Mouse (Mus musculus): ENCODE measurements around the gene Pla2g2e. TPM values are rescaled to one million over a fixed set of nuclear protein-coding genes. Genes with fewer than 3 reads are reported as not detected.

Pla2g2e gene
- polyA plus RNA-seq, 1 experiment from 2014 or later, result not detected

- Histone ChIP-seq H3K4me1 (replicated peaks; ENCODE audit: control insufficient read depth, insufficient read depth, low read length) (no peaks in the 10 kb centered on the region), H3K9me3 (ENCODE audit: control insufficient read depth, low read length) (no peaks in the 10 kb centered on the region), H3K9ac (ENCODE audit: low read depth, low read length) (no peak overlapping the region), H3K27ac (ENCODE audit: low read depth, low read length) (no peak overlapping the region), H3K36me3 (ENCODE audit: control insufficient read depth, insufficient read depth, low read length) (no peaks in the 10 kb centered on the region), H3K4me2 (no peak overlapping the region), H3K4me3 (ENCODE audit: low read depth, low read length) (no peak overlapping the region), H3K27me3 (replicated peaks; ENCODE audit: control insufficient read depth, insufficient read depth, low read length) (no peaks in the 10 kb centered on the region; the same call in 1 of the 2 replicates)
- ATAC-seq (replicated peaks; ENCODE audit: low FRiP score) (no peak), DNase-seq (ENCODE audit: low spot score) (no peak)
- WGBS, result 68% methylated on average over 15 of the region's 15 CpGs
Measured at GRCm38 (mm10) chr4:138858446-138858845, 19.3 kb upstream of the Pla2g2e start.

DNA sequence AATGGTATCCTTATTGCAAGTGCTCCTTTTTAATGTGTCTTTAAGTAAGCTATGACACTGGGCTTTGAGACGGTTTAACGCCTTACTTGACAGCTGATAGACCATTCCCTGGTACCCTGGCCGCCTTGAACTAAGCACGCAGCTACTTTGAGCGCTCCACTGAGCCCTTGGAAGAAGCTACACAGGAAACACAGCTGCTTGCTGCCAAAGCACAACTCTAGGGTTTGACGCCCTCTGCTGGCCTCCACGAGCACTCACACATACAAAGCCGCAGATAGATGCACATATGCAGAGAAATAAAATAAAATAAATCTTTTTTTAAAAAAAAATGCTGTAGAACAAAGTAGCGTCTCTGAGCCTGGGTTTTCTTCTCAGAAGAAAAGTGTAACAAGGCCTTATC lies 18.5 kb upstream of the Pla2g2e start:
- Histone ChIP-seq H3K4me1 (replicated peaks; ENCODE audit: control insufficient read depth, insufficient read depth, low read length) (no peaks in the 10 kb centered on the region), H3K4me3 (ENCODE audit: low read depth, low read length) (no peak overlapping the region), H3K9me3 (ENCODE audit: control insufficient read depth, low read length) (no peaks in the 10 kb centered on the region), H3K4me2 (peak overlapping the region; percentile 51), H3K27ac (ENCODE audit: low read depth, low read length) (no peak overlapping the region), H3K27me3 (replicated peaks; ENCODE audit: control insufficient read depth, insufficient read depth, low read length) (no peaks in the 10 kb centered on the region; the same call in 1 of the 2 replicates), H3K36me3 (ENCODE audit: control insufficient read depth, insufficient read depth, low read length) (no peaks in the 10 kb centered on the region), H3K9ac (ENCODE audit: low read depth, low read length) (no peak overlapping the region)
- DNase-seq (ENCODE audit: low spot score) (no peak), ATAC-seq (replicated peaks; ENCODE audit: low FRiP score) (peak; percentile 20; the same call in 1 of the 2 replicates)
- whole genome bisulfite sequencing, result 13% methylated on average over 9 of the region's 9 CpGs

GRCm38 (mm10) chr4:138859728-138860127 lies 18.0 kb upstream of the Pla2g2e start:
- no peak; the same call in 1 of the 2 replicates for ATAC-seq (replicated peaks; ENCODE audit: low FRiP score)
- Histone ChIP-seq H3K9ac (ENCODE audit: low read depth, low read length) (no peak overlapping the region), H3K36me3 (ENCODE audit: control insufficient read depth, insufficient read depth, low read length) (no peaks in the 10 kb centered on the region), H3K9me3 (ENCODE audit: control insufficient read depth, low read length) (no peaks in the 10 kb centered on the region), H3K4me3 (ENCODE audit: low read depth, low read length) (no peak overlapping the region), H3K27me3 (replicated peaks; ENCODE audit: control insufficient read depth, insufficient read depth, low read length) (no peaks in the 10 kb centered on the region; the same call in none of the 2 replicates), H3K27ac (ENCODE audit: low read depth, low read length) (no peak overlapping the region), H3K4me1 (replicated peaks; ENCODE audit: control insufficient read depth, insufficient read depth, low read length) (no peaks in the 10 kb centered on the region), H3K4me2 (peak overlapping the region; percentile 51)
- 7% methylated on average over 13 of the region's 13 CpGs for WGBS
- peak; percentile 76 for DNase-seq (ENCODE audit: low spot score)

DNA sequence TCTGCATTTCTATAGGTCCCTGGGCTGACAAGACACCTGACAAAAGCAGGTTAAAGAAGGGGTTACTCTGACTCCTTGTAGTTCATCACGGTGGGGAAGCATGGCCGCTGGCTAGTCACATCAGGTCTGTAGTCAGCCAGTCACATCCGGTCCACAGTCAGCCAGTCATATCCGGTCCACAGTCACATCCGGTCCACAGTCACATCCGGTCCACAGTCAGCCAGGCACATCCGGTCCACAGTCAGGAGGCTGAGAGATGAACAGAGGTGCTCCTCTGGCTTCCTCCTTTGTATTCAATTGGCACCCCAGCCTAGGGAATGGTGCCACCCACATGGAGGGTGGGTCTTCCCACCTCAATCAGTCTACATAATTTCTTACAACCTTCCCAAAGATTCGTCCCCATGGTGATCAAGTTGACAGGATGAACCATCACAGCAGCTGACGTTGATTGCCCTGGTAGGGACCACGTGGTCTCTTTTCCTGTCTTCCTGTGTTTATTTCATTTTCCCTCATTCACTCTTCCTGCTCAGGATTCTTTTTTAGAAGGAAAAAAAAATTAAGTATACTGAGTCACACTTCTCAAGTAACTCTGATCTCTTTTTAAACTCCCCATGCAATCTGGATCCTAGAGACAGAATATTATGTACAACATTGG lies 14.3 kb upstream of the Pla2g2e start, which contains the start of gene Pla2g5:
TSS of gene Pla2g5 (minus strand) at position 139 of the 655 bp plus-strand sequence.
- no peak within 1 kb of the TSS for H3K4me2 ChIP-seq
- no peaks in the 10 kb centered on the region; the same call in none of the 2 replicates for H3K27me3 ChIP-seq (replicated peaks; ENCODE audit: control insufficient read depth, insufficient read depth, low read length)
- ATAC-seq (replicated peaks; ENCODE audit: low FRiP score), result no peak
- 64% methylated on average over 10 of the region's 10 CpGs for WGBS
- no peak for DNase-seq (ENCODE audit: low spot score)
- H3K36me3 ChIP-seq (ENCODE audit: control insufficient read depth, insufficient read depth, low read length), result no peaks in the 10 kb centered on the region
- H3K4me1 ChIP-seq (replicated peaks; ENCODE audit: control insufficient read depth, insufficient read depth, low read length), result no peaks in the 10 kb centered on the region
- H3K4me3 ChIP-seq (ENCODE audit: low read depth, low read length), result no peak within 1 kb of the TSS
- no peak within 1 kb of the TSS for H3K27ac ChIP-seq (ENCODE audit: low read depth, low read length)
- no peaks in the 10 kb centered on the region for H3K9me3 ChIP-seq (ENCODE audit: control insufficient read depth, low read length)
- no peak within 1 kb of the TSS for H3K9ac ChIP-seq (ENCODE audit: low read depth, low read length)

DNA sequence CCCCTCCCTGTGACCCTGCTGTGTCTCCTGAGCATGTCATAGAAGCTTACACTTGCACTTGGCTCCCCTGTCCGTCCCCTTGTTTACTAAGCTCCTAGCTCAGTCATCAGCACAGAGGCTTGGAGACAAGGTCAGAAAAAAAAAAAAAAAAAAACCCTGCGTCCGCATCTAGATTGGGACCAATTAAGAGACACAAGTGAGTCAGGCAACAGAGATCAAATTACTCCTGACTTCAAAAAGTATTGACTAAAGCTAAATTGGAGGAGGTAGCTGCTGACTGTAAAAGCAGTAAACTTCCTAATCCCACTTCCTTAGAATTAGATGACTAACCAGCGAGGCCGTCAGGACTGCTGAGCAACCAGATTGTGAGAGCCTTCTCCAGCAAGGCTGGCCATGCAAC lies 12.7 kb upstream of the Pla2g2e start:
- Histone ChIP-seq H3K36me3 (ENCODE audit: control insufficient read depth, insufficient read depth, low read length) (no peaks in the 10 kb centered on the region), H3K4me3 (ENCODE audit: low read depth, low read length) (no peak overlapping the region), H3K27ac (ENCODE audit: low read depth, low read length) (no peak overlapping the region), H3K9ac (ENCODE audit: low read depth, low read length) (no peak overlapping the region), H3K27me3 (replicated peaks; ENCODE audit: control insufficient read depth, insufficient read depth, low read length) (no peaks in the 10 kb centered on the region; the same call in 1 of the 2 replicates), H3K9me3 (ENCODE audit: control insufficient read depth, low read length) (no peaks in the 10 kb centered on the region), H3K4me1 (replicated peaks; ENCODE audit: control insufficient read depth, insufficient read depth, low read length) (no peaks in the 10 kb centered on the region), H3K4me2 (no peak overlapping the region)
- DNase-seq (ENCODE audit: low spot score) (no peak), ATAC-seq (replicated peaks; ENCODE audit: low FRiP score) (no peak)
- 37% methylated on average over 5 of the region's 5 CpGs for WGBS

DNA sequence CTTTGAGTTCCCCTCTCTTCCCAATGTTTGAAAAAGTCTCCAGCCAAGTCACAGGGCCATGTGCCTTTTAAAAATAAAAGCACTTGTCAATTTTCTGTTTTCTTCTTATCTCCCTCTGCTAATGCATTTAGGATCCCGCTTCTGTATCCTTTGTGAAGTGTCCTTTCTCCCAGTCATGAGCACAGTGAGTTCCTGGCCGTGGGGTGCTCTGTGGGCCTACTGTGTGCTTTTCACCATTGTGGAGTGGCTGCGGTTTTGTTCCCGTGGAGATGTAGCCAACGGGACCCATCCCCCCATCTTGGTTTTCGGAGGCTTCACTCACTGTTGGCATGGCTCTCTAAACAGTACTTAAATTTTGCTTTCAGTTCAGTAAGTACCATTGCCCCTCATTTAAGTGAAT lies 11.8 kb upstream of the Pla2g2e start:
- no peaks in the 10 kb centered on the region for H3K36me3 ChIP-seq (ENCODE audit: control insufficient read depth, insufficient read depth, low read length)
- no peak for DNase-seq (ENCODE audit: low spot score)
- no peaks in the 10 kb centered on the region for H3K9me3 ChIP-seq (ENCODE audit: control insufficient read depth, low read length)
- H3K27ac ChIP-seq (ENCODE audit: low read depth, low read length), result no peak overlapping the region
- 65% methylated on average over 6 of the region's 6 CpGs for WGBS
- no peak for ATAC-seq (replicated peaks; ENCODE audit: low FRiP score)
- no peaks in the 10 kb centered on the region for H3K4me1 ChIP-seq (replicated peaks; ENCODE audit: control insufficient read depth, insufficient read depth, low read length)
- H3K4me3 ChIP-seq (ENCODE audit: low read depth, low read length), result no peak overlapping the region
- H3K4me2 ChIP-seq, result no peak overlapping the region
- no peaks in the 10 kb centered on the region; the same call in 1 of the 2 replicates for H3K27me3 ChIP-seq (replicated peaks; ENCODE audit: control insufficient read depth, insufficient read depth, low read length)
- no peak overlapping the region for H3K9ac ChIP-seq (ENCODE audit: low read depth, low read length)

GRCm38 (mm10) chr4:138866413-138866812 lies 11.3 kb upstream of the Pla2g2e start:
- Histone ChIP-seq H3K9ac (ENCODE audit: low read depth, low read length) (no peak overlapping the region), H3K4me3 (ENCODE audit: low read depth, low read length) (no peak overlapping the region), H3K27me3 (replicated peaks; ENCODE audit: control insufficient read depth, insufficient read depth, low read length) (no peaks in the 10 kb centered on the region; the same call in 1 of the 2 replicates), H3K9me3 (ENCODE audit: control insufficient read depth, low read length) (no peaks in the 10 kb centered on the region), H3K4me2 (no peak overlapping the region), H3K36me3 (ENCODE audit: control insufficient read depth, insufficient read depth, low read length) (no peaks in the 10 kb centered on the region), H3K4me1 (replicated peaks; ENCODE audit: control insufficient read depth, insufficient read depth, low read length) (no peaks in the 10 kb centered on the region), H3K27ac (ENCODE audit: low read depth, low read length) (no peak overlapping the region)
- DNase-seq (ENCODE audit: low spot score), result peak; percentile 55
- ATAC-seq (replicated peaks; ENCODE audit: low FRiP score), result no peak
- 15% methylated on average over 7 of the region's 7 CpGs for WGBS

- H3K9me3 ChIP-seq (ENCODE audit: control insufficient read depth, low read length), result no peaks in the 10 kb centered on the region
- H3K27me3 ChIP-seq (replicated peaks; ENCODE audit: control insufficient read depth, insufficient read depth, low read length), result no peaks in the 10 kb centered on the region; the same call in 1 of the 2 replicates
- H3K27ac ChIP-seq (ENCODE audit: low read depth, low read length), result no peak overlapping the region
- DNase-seq (ENCODE audit: low spot score) (no peak), ATAC-seq (replicated peaks; ENCODE audit: low FRiP score) (no peak)
- no peaks in the 10 kb centered on the region for H3K36me3 ChIP-seq (ENCODE audit: control insufficient read depth, insufficient read depth, low read length)
- no peak overlapping the region for H3K9ac ChIP-seq (ENCODE audit: low read depth, low read length)
- WGBS, result 56% methylated on average over 8 of the region's 8 CpGs
- no peak overlapping the region for H3K4me3 ChIP-seq (ENCODE audit: low read depth, low read length)
- H3K4me2 ChIP-seq, result no peak overlapping the region
- H3K4me1 ChIP-seq (replicated peaks; ENCODE audit: control insufficient read depth, insufficient read depth, low read length), result no peaks in the 10 kb centered on the region
Measured at GRCm38 (mm10) chr4:138868666-138869065, 9.1 kb upstream of the Pla2g2e start.

DNA sequence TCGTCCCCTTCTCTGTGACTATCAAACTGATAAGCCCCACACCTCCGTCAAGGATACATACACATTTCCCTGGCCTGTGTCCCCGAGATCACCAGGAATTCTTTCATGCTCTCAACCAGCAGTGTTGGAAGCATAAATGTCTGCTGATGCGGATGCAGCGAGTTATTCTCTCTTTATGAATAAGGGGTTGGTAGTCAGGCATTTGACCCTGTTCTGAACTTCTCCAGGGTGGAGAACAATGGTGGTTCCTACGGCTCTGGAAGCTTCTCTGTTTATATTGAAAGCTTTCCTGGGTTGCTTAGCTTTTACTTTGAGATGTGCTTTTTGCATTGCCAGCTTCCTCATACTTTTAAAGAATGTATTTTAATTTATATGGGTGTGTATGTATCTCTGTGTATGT lies 3.9 kb upstream of the Pla2g2e start, which contains the start of gene Gm13030:
TSS of gene Gm13030 (minus strand) at position 101 of the 400 bp plus-strand sequence.
- no peaks in the 10 kb centered on the region; the same call in none of the 2 replicates for H3K27me3 ChIP-seq (replicated peaks; ENCODE audit: control insufficient read depth, insufficient read depth, low read length)
- H3K9ac ChIP-seq (ENCODE audit: low read depth, low read length), result no peak within 1 kb of the TSS
- ATAC-seq (replicated peaks; ENCODE audit: low FRiP score) (no peak), DNase-seq (ENCODE audit: low spot score) (no peak)
- no peak within 1 kb of the TSS for H3K4me3 ChIP-seq (ENCODE audit: low read depth, low read length)
- WGBS, result 80% methylated on average over 6 of the region's 6 CpGs
- H3K4me2 ChIP-seq, result no peak within 1 kb of the TSS
- H3K4me1 ChIP-seq (replicated peaks; ENCODE audit: control insufficient read depth, insufficient read depth, low read length), result no peaks in the 10 kb centered on the region
- H3K27ac ChIP-seq (ENCODE audit: low read depth, low read length), result no peak within 1 kb of the TSS
- no peaks in the 10 kb centered on the region for H3K9me3 ChIP-seq (ENCODE audit: control insufficient read depth, low read length)
- H3K36me3 ChIP-seq (ENCODE audit: control insufficient read depth, insufficient read depth, low read length), result no peaks in the 10 kb centered on the region

Measured in liver, embryonic 11.5 days (tissue).